Mouse (Mus musculus) neural tube, embryonic 13.5 days (tissue): ENCODE results near the gene Brox. TPM values are rescaled to one million over a fixed set of nuclear protein-coding genes. Genes with fewer than 3 reads are reported as not detected.

Experiments
- ATAC-seq: fragments of 200-750 bp; cut with Nextera tagmentation; 2 replicates; pipeline ENCODE4 v1.8.0; 2017; ENCODE audit warnings: low read depth, mild to moderate bottlenecking, moderate TSS enrichment, moderate library complexity
- H3K27ac ChIP-seq: fragments of 300-500 bp; sonication (generic); replicated peaks from 2 replicates; pipeline ENCODE4 v1.5.1; 2015; ENCODE audit warnings: moderate library complexity, mild to moderate bottlenecking, inconsistent platforms
- H3K27me3 ChIP-seq: fragments of 300-500 bp; sonication (generic); 2 replicates; pipeline ENCODE4 v1.6.1; 2015; ENCODE audit warnings: mild to moderate bottlenecking, inconsistent platforms
- H3K36me3 ChIP-seq: fragments of 300-500 bp; sonication (generic); 2 replicates; pipeline ENCODE4 v1.6.1; 2015; ENCODE audit warnings: mild to moderate bottlenecking, inconsistent platforms
- H3K4me1 ChIP-seq: fragments of 300-500 bp; sonication (generic); replicated peaks from 2 replicates; pipeline ENCODE4 v1.6.1; 2015; ENCODE audit warnings: inconsistent platforms
- H3K4me2 ChIP-seq: fragments of 300-500 bp; sonication (generic); 2 replicates; pipeline ENCODE4 v1.6.1; 2015; ENCODE audit warnings: inconsistent platforms, mild to moderate bottlenecking, moderate library complexity
- H3K4me3 ChIP-seq: fragments of 300-500 bp; sonication (generic); 2 replicates; pipeline ENCODE4 v1.5.1; 2015; ENCODE audit warnings: mild to moderate bottlenecking, inconsistent platforms
- H3K9ac ChIP-seq: fragments of 300-500 bp; sonication (generic); 2 replicates; pipeline ENCODE4 v1.6.1; 2015; ENCODE audit warnings: moderate library complexity, mild to moderate bottlenecking, inconsistent platforms
- H3K9me3 ChIP-seq: fragments of 300-500 bp; sonication (generic); 2 replicates; pipeline ENCODE4 v1.6.1; 2016; ENCODE audit warnings: inconsistent platforms
- WGBS: fragments of 180-500 bp; shearing (Covaris S2); methylation state at CpG from one replicate; pipeline ENCODE4 v1.1.7; 2015; 5-methylcytosine and 5-hydroxymethylcytosine counted together
- polyA plus RNA-seq: library from polyadenylated mRNA; unstranded; fragments of >200 nt; fragmentation: Nextera tagmentation; extraction: Ambion mirVana; gene quantifications from 2 replicates; pipeline ENCODE4 v1.2.1, GENCODE M21; 2015

Brox gene
- polyA plus RNA-seq, 1 experiment from 2014 or later, result 100 TPM

- Histone ChIP-seq H3K4me1 (no peaks in the 10 kb centered on the region), H3K27ac (no peak overlapping the region), H3K9me3 (no peaks in the 10 kb centered on the region), H3K27me3 (no peaks in the 10 kb centered on the region), H3K4me3 (no peak overlapping the region), H3K36me3 (peaks cover 35% of the 10 kb centered on the region), H3K9ac (no peak overlapping the region), H3K4me2 (no peak overlapping the region)
- WGBS, result 92% methylated on average over 1 of the region's 1 CpGs
- no peak for ATAC-seq
These were observed 11.4 kb upstream of the Brox start for GRCm38 (mm10) chr1:183308476-183308875.

- H3K9me3 ChIP-seq, result no peaks in the 10 kb centered on the region
- no peak overlapping the region for H3K27ac ChIP-seq
- ATAC-seq, result no peak
- no peak overlapping the region for H3K9ac ChIP-seq
- peaks cover 29% of the 10 kb centered on the region for H3K36me3 ChIP-seq
- 78% methylated on average over 3 of the region's 3 CpGs for WGBS
- H3K4me1 ChIP-seq, result no peaks in the 10 kb centered on the region
- H3K4me2 ChIP-seq, result no peak overlapping the region
- H3K27me3 ChIP-seq, result no peaks in the 10 kb centered on the region
- no peak overlapping the region for H3K4me3 ChIP-seq
These were observed 10.5 kb upstream of the Brox start for GRCm38 (mm10) chr1:183307555-183307954.

GRCm38 (mm10) chr1:183299161-183299560 is 2.1 kb upstream of the Brox start:
- Histone ChIP-seq H3K4me1 (peaks cover 8% of the 10 kb centered on the region), H3K4me2 (no peak overlapping the region), H3K9ac (no peak overlapping the region), H3K9me3 (no peaks in the 10 kb centered on the region), H3K36me3 (no peaks in the 10 kb centered on the region), H3K27me3 (no peaks in the 10 kb centered on the region), H3K27ac (no peak overlapping the region), H3K4me3 (no peak overlapping the region)
- ATAC-seq, result no peak
- WGBS, result 88% methylated on average over 6 of the region's 6 CpGs

- H3K4me2 ChIP-seq, result peak overlapping the region; percentile 61
- under 1% methylated on average over 20 of the region's 20 CpGs for WGBS
- ATAC-seq, result no peak
- H3K4me1 ChIP-seq, result peaks cover 8% of the 10 kb centered on the region
- peak overlapping the region; percentile 51 for H3K4me3 ChIP-seq
- H3K9me3 ChIP-seq, result no peaks in the 10 kb centered on the region
- no peaks in the 10 kb centered on the region for H3K27me3 ChIP-seq
- H3K27ac ChIP-seq, result peak overlapping the region; percentile 52
- peaks cover 10% of the 10 kb centered on the region for H3K36me3 ChIP-seq
- H3K9ac ChIP-seq, result peak overlapping the region; percentile 72
These were observed 919 bp upstream of the Brox start for GRCm38 (mm10) chr1:183297886-183298489.

GRCm38 (mm10) chr1:183297473-183297885 is 410 bp upstream of the Brox start:
- Histone ChIP-seq H3K9ac (peak overlapping the region; percentile 72), H3K9me3 (no peaks in the 10 kb centered on the region), H3K4me1 (peaks cover 8% of the 10 kb centered on the region), H3K4me2 (peak overlapping the region; percentile 61), H3K27me3 (no peaks in the 10 kb centered on the region), H3K27ac (peak overlapping the region; percentile 52), H3K36me3 (peaks cover 14% of the 10 kb centered on the region), H3K4me3 (peak overlapping the region; percentile 51)
- peak; percentile 41 for ATAC-seq
- 1% methylated on average over 26 of the region's 30 CpGs for WGBS

- Histone ChIP-seq H3K4me2 (peak within 1 kb of the TSS; percentile 61), H3K9ac (peak within 1 kb of the TSS; percentile 72), H3K9me3 (no peaks in the 10 kb centered on the region), H3K27ac (peak within 1 kb of the TSS; percentile 82), H3K27me3 (no peaks in the 10 kb centered on the region), H3K4me3 (peak within 1 kb of the TSS; percentile 51), H3K4me1 (peaks cover 8% of the 10 kb centered on the region), H3K36me3 (peaks cover 22% of the 10 kb centered on the region)
- ATAC-seq, result peak; percentile 52
- WGBS, result under 1% methylated on average over 26 of the region's 26 CpGs
These were observed 604 bp downstream of the Brox start, which contains the start of gene Aida for GRCm38 (mm10) chr1:183296465-183296864. Gene Aida (plus strand): TSS chr1:183296590.

- Histone ChIP-seq H3K27ac (no peak overlapping the region), H3K27me3 (no peaks in the 10 kb centered on the region), H3K9ac (no peak overlapping the region), H3K4me1 (no peaks in the 10 kb centered on the region), H3K36me3 (peaks cover 86% of the 10 kb centered on the region), H3K4me3 (no peak overlapping the region), H3K9me3 (no peaks in the 10 kb centered on the region), H3K4me2 (no peak overlapping the region)
- 97% methylated on average over 4 of the region's 4 CpGs for WGBS
- no peak for ATAC-seq
These were observed 7.5 kb downstream of the Brox start for GRCm38 (mm10) chr1:183289576-183289975.

- ATAC-seq, result no peak
- no peaks in the 10 kb centered on the region for H3K9me3 ChIP-seq
- H3K4me2 ChIP-seq, result no peak overlapping the region
- no peak overlapping the region for H3K4me3 ChIP-seq
- no peak overlapping the region for H3K27ac ChIP-seq
- no peaks in the 10 kb centered on the region for H3K27me3 ChIP-seq
- no peak overlapping the region for H3K9ac ChIP-seq
- no peaks in the 10 kb centered on the region for H3K4me1 ChIP-seq
- WGBS, result 89% methylated on average over 3 of the region's 3 CpGs
- peaks cover 89% of the 10 kb centered on the region for H3K36me3 ChIP-seq
These were observed 8.7 kb downstream of the Brox start for GRCm38 (mm10) chr1:183288351-183288750.

- no peaks in the 10 kb centered on the region for H3K4me1 ChIP-seq
- WGBS, result 85% methylated on average over 5 of the region's 5 CpGs
- H3K4me2 ChIP-seq, result no peak overlapping the region
- no peak overlapping the region for H3K9ac ChIP-seq
- H3K4me3 ChIP-seq, result no peak overlapping the region
- H3K27ac ChIP-seq, result no peak overlapping the region
- ATAC-seq, result no peak
- H3K27me3 ChIP-seq, result no peaks in the 10 kb centered on the region
- peaks cover 40% of the 10 kb centered on the region for H3K36me3 ChIP-seq
- no peaks in the 10 kb centered on the region for H3K9me3 ChIP-seq
These were observed 21.3 kb downstream of the Brox start for GRCm38 (mm10) chr1:183275763-183276162.

GRCm38 (mm10) chr1:183274385-183274784 is 22.7 kb downstream of the Brox start:
- H3K27me3 ChIP-seq, result no peaks in the 10 kb centered on the region
- H3K27ac ChIP-seq, result no peak overlapping the region
- WGBS, result 65% methylated on average over 3 of the region's 3 CpGs
- peaks cover 28% of the 10 kb centered on the region for H3K36me3 ChIP-seq
- no peak overlapping the region for H3K4me3 ChIP-seq
- no peaks in the 10 kb centered on the region for H3K4me1 ChIP-seq
- no peaks in the 10 kb centered on the region for H3K9me3 ChIP-seq
- ATAC-seq, result no peak
- no peak overlapping the region for H3K9ac ChIP-seq
- no peak overlapping the region for H3K4me2 ChIP-seq

GRCm38 (mm10) chr1:183272867-183273818 is 23.9 kb downstream of the Brox start:
- no peaks in the 10 kb centered on the region for H3K27me3 ChIP-seq
- no peaks in the 10 kb centered on the region for H3K9me3 ChIP-seq
- H3K4me1 ChIP-seq, result no peaks in the 10 kb centered on the region
- no peak overlapping the region for H3K9ac ChIP-seq
- no peak overlapping the region for H3K27ac ChIP-seq
- H3K4me2 ChIP-seq, result no peak overlapping the region
- H3K36me3 ChIP-seq, result peaks cover 16% of the 10 kb centered on the region
- no peak overlapping the region for H3K4me3 ChIP-seq
- 67% methylated on average over 10 of the region's 10 CpGs for WGBS
- peak; percentile 75; the same call in 1 of the 2 replicates for ATAC-seq

- H3K4me1 ChIP-seq, result no peaks in the 10 kb centered on the region
- H3K27ac ChIP-seq, result no peak overlapping the region
- H3K4me2 ChIP-seq, result no peak overlapping the region
- H3K27me3 ChIP-seq, result no peaks in the 10 kb centered on the region
- H3K9me3 ChIP-seq, result no peaks in the 10 kb centered on the region
- H3K9ac ChIP-seq, result no peak overlapping the region
- no peak for ATAC-seq
- WGBS, result 82% methylated on average over 6 of the region's 6 CpGs
- H3K4me3 ChIP-seq, result no peak overlapping the region
- H3K36me3 ChIP-seq, result no peaks in the 10 kb centered on the region
These were observed 29.4 kb downstream of the Brox start for GRCm38 (mm10) chr1:183267666-183268065.
